In genomic region chr10:16714526-16714925, GRCm38 (mm10) we compare ENCODE assay signal across 21 mouse cellular contexts.
DNase-seq lines count a peak whose midpoint lies in the region; ATAC-seq lines count a peak whose summit lies in the region.
"Had no signal": no experiment of that assay in that cellular context is flagged by ENCODE, and none has a peak within 500 bp of the region (broad histone marks: within the 10 kb centered on the region; RNA-seq: fewer than 3 reads in every experiment).

No protein-coding gene starts in this region.

- ATAC-seq in CD4-positive, CD25-positive, alpha-beta regulatory T cell, adult 4 months = peak; percentile 25
- peak; percentile 69 for ATAC-seq in granulocyte monocyte progenitor cell, adult 5-6 weeks (replicated peaks; ENCODE audit: poor library complexity, severe bottlenecking)
- ATAC-seq in monocyte, adult 5-6 weeks (replicated peaks; ENCODE audit: insufficient number of reproducible peaks, low FRiP score, low TSS enrichment, poor library complexity, severe bottlenecking) = peak; percentile 71; the same call in 1 of the 2 replicates
- ATAC-seq: forebrain, embryonic 16.5 days had no signal

- H3K4me3 ChIP-seq in heart, embryonic 10.5 days = no peak overlapping the region
- H3K4me3 ChIP-seq: embryonic facial prominence, embryonic 12.5 days; forebrain, embryonic 12.5 days; heart, adult 2 months; heart, embryonic 12.5 days; hindbrain, embryonic 15.5 days had no signal

- H3K9me3 ChIP-seq in heart, embryonic 10.5 days = no peaks in the 10 kb centered on the region
- H3K9me3 ChIP-seq: embryonic facial prominence, embryonic 12.5 days; forebrain, embryonic 12.5 days; G1E; heart, embryonic 12.5 days; hindbrain, embryonic 15.5 days had no signal

- H3K27me3 ChIP-seq in heart, embryonic 10.5 days (ENCODE audit: insufficient read depth, poor library complexity, severe bottlenecking) = no peaks in the 10 kb centered on the region
- H3K27me3 ChIP-seq: embryonic facial prominence, embryonic 12.5 days; forebrain, embryonic 12.5 days; heart, embryonic 12.5 days; hindbrain, embryonic 15.5 days had no signal

- H3K36me3 ChIP-seq in heart, embryonic 10.5 days = no peaks in the 10 kb centered on the region
- H3K36me3 ChIP-seq: embryonic facial prominence, embryonic 12.5 days; forebrain, embryonic 12.5 days; G1E; heart, embryonic 12.5 days; hindbrain, embryonic 15.5 days had no signal

- DNase-seq in 416B (ENCODE audit: low read depth) = peak; percentile 87
- DNase-seq in retina, postnatal 1 day = no peak
- DNase-seq in spleen, postnatal 36 days (ENCODE audit: low spot score in 2 of 2) = no peak
- DNase-seq in heart, postnatal 14 days = no peak
- no peak for DNase-seq in heart, embryonic 10.5 days (ENCODE audit: low spot score)
- DNase-seq: adrenal gland, postnatal 14 days; cerebellum, adult 11-12 months; cerebellum, adult 9-10 months; embryo, embryonic 11 days; gastrocnemius, postnatal 10 days; heart, adult 2 months; heart, postnatal 36 days had no signal

- WGBS in heart, embryonic 10.5 days = 92% methylated on average over 2 of the region's 2 CpGs

- no peaks in the 10 kb centered on the region for H3K4me1 ChIP-seq in heart, embryonic 10.5 days
- H3K4me1 ChIP-seq: embryonic facial prominence, embryonic 12.5 days; forebrain, embryonic 12.5 days; heart, embryonic 12.5 days; hindbrain, embryonic 15.5 days had no signal

- no peak overlapping the region for H3K27ac ChIP-seq in heart, embryonic 10.5 days
- H3K27ac ChIP-seq: embryonic facial prominence, embryonic 12.5 days; forebrain, embryonic 12.5 days; heart, adult 2 months; hindbrain, embryonic 15.5 days had no signal

- intact Hi-C loops in heart, postnatal 14 days (cut with DNase I) = no loop called here
